Mouse (Mus musculus): Measurements from ENCODE around the gene Tagln. TPM values are rescaled to one million over a fixed set of nuclear protein-coding genes. Genes with fewer than 3 reads are reported as not detected.

Tagln gene
- not detected in 2 replicates for total RNA-seq (2017)

DNA sequence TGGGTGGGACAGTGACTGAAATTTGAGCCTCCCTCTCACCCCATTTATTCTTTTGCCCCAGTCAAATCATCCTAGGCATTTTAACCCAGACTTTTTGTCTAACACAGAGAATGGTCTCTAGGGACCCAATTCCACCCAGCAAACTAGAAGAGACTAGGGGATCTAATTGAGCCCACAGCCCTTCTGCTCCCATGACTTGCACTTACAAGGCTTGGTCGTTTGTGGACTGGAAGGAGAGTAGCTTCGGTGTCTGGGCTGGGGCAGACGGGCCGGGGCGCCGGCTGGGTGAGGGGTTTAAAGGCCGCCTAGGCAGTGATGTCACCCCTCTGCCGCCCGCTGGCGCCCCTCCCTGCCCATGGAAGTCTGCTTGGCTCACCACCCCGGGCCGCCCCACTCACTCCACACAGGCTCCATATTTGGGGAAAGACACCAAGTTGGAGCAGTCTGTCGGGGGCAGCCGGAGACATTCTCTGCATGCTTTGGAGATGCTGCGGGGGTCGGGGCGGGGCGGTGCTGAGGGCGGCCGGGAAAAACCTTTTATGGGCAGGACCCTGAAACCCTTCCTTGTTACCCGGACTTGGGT, at the start of gene Tagln:
Gene Tagln (minus strand): TSS at position 431 of the 583 bp plus-strand sequence.
- no peak for ATAC-seq (replicated peaks in 1 of 2; ENCODE audit: insufficient read depth in 1 of 2, low FRiP score in 2 of 2, low TSS enrichment in 1 of 2, low read depth in 1 of 2, poor library complexity in 2 of 2, severe bottlenecking in 2 of 2)

DNA sequence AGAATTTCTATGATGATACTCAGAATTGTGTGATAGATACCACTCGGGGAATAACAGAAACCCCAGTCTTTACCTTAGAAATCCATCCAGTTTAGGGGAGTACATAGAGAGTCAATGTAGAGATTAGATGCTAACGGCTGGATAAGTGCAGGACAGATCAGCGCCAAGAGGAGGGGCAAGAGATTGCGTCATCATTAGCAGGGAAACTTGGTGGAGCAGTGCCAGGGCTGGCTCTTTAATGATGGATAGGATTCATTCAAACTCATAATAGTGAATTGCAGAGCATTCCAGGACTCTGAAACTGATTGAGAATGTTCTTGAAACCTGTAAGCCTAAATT, 49.3 kb upstream of the Tagln start:
- ATAC-seq (replicated peaks in 1 of 2; ENCODE audit: insufficient read depth in 1 of 2, low FRiP score in 2 of 2, low TSS enrichment in 1 of 2, low read depth in 1 of 2, poor library complexity in 2 of 2, severe bottlenecking in 2 of 2), result peak in 1 of 2 experiments; percentile 40; a peak in 2 of 4 replicates

DNA sequence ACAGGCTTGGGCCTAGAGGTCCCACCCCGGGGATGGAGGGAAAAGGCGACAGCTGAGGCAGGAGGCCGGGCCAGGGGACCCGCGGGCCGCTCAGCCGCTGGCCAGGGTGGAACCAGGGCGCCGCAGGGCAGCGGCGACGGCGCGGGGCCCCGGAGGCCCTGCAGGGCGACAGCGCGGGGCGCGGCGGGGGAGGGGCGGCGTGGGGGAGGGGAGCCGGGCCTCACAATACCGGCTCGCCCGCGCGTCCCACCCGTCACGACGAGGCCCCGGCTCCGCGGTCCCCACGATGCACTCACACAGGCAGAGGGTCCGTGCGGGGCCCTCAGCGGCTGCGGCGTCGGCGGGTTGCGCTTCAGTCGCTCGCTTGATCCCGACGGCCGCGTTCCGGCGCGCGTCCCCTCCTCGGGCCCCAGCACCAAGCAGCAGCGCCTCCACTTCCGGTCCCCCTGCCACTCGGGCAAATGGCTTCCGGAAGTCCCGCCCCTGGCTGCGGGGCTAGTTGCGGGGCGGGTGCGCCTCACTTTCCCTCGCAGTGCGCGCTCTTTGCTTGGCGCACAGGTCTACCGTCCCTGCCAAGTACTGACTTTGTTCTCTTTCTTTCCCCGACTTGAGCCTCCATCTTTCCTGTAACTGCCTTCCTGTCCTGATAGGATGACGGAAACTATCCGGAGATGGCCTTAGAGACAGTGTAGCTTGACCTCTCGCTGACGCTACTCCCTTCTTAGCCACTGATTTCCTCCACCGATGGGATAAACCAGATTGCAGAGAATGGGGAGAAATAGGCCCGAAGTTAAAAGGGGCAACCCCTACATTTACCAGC, 48.8 kb upstream of the Tagln start:
- ATAC-seq (replicated peaks in 1 of 2; ENCODE audit: insufficient read depth in 1 of 2, low FRiP score in 2 of 2, low TSS enrichment in 1 of 2, low read depth in 1 of 2, poor library complexity in 2 of 2, severe bottlenecking in 2 of 2), result peak; percentile 58 to 85

DNA sequence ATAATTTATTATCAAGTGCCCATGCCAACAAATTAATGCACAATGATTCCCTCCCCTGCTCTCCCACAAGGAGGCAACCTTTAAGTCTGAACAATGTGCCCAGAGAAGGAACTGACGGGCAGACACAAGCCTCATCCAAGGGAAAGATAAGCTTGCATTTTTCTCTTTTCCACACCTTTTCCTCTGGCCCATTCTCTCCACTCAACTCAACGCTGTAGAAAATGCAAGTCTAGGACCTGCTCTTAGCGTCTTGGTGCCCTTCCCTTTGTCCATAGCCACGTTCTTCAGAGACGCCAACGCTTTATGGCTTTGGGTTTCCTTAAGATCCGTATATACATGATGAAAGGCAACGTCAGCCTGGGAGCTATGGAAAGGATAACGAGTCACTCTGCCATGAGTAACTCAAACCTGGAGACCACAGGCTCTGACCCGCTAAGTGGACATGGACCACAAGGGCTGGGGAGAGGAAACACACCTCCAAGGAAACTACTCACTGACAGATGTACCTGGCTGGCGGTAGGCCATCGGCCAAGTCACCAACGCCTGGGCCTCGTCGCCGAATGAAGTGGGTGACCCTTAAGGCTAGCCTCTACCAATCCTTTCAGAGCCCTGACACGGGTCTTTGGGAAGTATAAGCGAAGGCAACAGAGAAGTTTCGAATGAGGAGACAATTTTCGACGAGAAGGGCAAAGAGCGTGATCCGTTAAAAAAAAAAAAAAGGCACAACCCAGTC, 48.0 kb upstream of the Tagln start:
- peak in 1 of 2 experiments; percentile 18; a peak in 1 of 4 replicates for ATAC-seq (replicated peaks in 1 of 2; ENCODE audit: insufficient read depth in 1 of 2, low FRiP score in 2 of 2, low TSS enrichment in 1 of 2, low read depth in 1 of 2, poor library complexity in 2 of 2, severe bottlenecking in 2 of 2)

DNA sequence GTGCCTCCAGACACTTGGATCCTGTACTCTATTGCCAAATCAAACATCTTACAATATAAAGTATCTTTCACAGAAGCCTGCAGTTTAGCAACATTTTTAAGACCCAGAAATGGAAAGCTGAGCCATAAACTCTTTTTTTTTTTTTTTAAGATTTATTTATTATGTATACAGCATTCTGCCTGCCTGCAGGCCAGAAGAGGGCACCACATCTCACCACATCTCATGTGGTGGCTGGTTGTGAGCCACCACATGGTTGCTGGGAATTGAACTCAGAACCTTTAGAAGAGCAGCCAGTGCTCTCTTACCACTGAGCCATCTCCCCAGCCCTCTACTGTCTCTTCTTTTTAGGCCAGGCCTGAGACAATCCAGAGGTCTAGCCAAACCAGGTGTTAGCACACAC, 45.5 kb upstream of the Tagln start:
- ATAC-seq (replicated peaks in 1 of 2; ENCODE audit: insufficient read depth in 1 of 2, low FRiP score in 2 of 2, low TSS enrichment in 1 of 2, low read depth in 1 of 2, poor library complexity in 2 of 2, severe bottlenecking in 2 of 2), result no peak

DNA sequence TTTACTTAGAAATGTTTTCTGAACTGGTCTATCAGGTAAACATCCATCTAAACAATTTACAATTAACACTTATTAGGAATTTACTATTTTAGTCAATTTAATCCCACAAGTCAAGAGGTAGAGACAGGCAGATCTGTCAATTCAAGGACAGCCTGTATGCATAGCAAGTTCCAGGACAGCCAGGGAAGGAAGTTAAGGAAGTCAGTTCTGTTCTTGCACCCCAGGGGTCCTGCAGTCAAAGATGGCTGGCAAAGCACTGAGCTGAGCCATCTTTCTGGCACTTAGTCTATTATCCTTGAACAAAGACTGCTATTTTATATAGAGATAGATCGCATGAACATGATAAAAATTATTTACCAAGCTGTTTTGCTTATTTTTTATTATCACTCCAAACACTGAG, 44.8 kb upstream of the Tagln start:
- ATAC-seq (replicated peaks in 1 of 2; ENCODE audit: insufficient read depth in 1 of 2, low FRiP score in 2 of 2, low TSS enrichment in 1 of 2, low read depth in 1 of 2, poor library complexity in 2 of 2, severe bottlenecking in 2 of 2), result no peak

DNA sequence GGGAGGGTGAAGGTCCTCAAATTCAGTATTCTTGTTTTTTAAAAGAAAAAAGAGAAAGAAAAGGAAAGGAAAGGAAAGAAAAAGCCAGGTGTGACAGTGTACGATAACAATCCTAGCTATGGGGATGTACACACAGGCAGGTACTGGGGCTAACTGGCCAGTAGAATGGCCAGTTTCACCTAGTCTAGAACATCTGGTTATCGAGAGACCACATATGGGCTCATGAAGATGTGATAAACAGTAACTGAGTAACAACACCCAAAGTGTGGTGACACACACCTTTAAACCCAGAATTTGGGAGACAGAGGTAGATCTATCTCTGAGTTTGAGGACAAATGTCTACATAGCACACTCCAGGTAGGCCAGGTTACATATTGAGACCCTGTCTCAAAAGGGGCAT, 43.9 kb upstream of the Tagln start:
- no peak for ATAC-seq (replicated peaks in 1 of 2; ENCODE audit: insufficient read depth in 1 of 2, low FRiP score in 2 of 2, low TSS enrichment in 1 of 2, low read depth in 1 of 2, poor library complexity in 2 of 2, severe bottlenecking in 2 of 2)

DNA sequence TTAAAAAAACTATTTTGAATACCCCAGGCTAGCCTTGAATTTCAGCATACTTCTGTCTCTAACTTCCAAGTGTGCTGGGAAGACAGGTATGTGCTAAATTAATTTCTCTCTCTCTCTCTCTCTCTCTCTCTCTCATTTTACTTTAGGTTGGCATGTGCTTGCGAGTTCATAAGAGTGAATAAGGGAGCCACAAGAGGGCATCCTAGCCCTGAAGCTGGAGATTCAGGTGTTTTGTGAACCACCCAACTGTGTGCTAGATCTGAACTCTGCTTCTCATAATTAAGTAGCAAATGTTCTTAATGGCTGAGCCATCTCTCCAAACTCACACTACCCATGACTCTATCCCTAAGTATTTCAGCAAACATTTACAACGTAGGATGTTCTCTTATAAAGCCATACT, 41.0 kb upstream of the Tagln start:
- no peak for ATAC-seq (replicated peaks in 1 of 2; ENCODE audit: insufficient read depth in 1 of 2, low FRiP score in 2 of 2, low TSS enrichment in 1 of 2, low read depth in 1 of 2, poor library complexity in 2 of 2, severe bottlenecking in 2 of 2)

DNA sequence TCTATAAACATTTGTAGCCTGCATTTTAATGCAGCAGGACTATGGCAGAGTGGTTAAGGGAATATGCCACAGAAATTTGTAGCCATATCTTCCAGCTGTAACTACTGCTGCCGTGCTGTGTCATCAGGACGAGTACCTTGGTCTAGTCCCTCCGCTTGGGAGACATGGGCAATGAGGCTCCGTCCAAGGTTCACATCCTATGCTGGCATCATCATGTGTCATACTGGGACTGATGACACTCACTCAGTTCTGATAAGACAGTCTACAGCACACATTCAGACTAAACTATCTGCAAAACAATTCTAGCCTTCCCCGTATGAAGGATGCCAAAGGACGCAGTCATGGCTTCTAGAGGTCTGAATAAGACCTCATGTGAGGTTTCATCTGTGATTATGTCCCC, 27.7 kb upstream of the Tagln start:
- ATAC-seq (replicated peaks in 1 of 2; ENCODE audit: insufficient read depth in 1 of 2, low FRiP score in 2 of 2, low TSS enrichment in 1 of 2, low read depth in 1 of 2, poor library complexity in 2 of 2, severe bottlenecking in 2 of 2), result no peak

DNA sequence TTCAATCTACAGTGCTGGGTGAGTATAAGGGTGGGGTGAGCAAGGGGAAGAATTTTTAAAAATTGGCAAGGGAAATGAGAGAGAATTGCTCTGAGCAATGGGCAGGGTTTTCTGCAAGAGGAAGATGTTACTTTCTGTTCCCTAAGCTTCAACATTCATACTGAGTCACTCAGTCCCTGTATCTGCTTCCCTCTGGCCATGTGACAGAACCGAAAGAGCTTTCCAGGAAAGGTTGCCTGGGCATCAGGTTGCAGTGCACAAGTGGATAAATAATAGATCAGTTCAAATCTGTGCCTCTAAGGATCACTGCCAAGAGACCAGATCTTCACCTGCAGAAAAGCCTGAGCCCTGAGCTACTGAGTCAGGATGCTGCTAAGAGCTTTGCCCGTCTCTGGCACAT, 26.0 kb upstream of the Tagln start:
- no peak for ATAC-seq (replicated peaks in 1 of 2; ENCODE audit: insufficient read depth in 1 of 2, low FRiP score in 2 of 2, low TSS enrichment in 1 of 2, low read depth in 1 of 2, poor library complexity in 2 of 2, severe bottlenecking in 2 of 2)

DNA sequence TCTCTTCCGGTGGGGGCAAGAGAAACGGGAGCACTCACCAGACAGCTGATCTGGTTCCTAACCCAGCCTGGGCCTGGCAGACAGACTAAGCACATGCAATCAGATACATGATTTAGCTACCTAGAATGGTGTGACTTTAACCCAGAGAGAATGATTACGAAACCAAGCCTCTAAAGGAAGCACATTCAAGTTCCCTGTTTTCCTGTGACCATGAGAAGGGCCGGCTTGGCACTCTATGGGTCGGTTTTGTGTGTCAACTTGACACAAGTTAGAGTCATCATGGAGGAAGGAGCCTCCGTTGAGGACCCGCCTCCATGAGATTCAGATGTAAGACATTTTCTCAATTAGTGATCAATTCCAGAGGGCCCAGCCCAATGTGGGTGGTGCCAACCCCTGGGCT, 23.8 kb upstream of the Tagln start:
- peak; percentile 50 to 63; a peak in 2 of 4 replicates for ATAC-seq (replicated peaks in 1 of 2; ENCODE audit: insufficient read depth in 1 of 2, low FRiP score in 2 of 2, low TSS enrichment in 1 of 2, low read depth in 1 of 2, poor library complexity in 2 of 2, severe bottlenecking in 2 of 2)

DNA sequence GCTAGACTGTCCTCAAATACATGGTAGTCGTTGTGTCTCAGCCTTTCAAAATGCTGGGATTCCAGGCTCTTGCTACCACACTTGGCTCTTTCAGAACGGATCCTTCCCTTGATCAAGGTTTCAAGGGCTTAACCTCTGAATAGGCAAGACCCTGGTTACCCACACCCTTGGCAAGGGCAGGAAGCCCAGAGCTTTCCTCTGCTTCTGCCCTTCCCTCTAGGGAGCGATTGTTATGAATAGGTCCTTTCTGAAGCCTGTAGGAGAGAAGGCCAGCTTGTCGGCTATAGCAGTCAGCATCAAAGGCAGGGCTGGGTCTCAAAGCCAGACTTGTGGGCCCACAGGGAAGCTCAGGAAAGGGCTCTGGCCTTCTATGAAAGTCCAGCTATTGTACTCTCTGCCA, 23.0 kb upstream of the Tagln start:
- ATAC-seq (replicated peaks in 1 of 2; ENCODE audit: insufficient read depth in 1 of 2, low FRiP score in 2 of 2, low TSS enrichment in 1 of 2, low read depth in 1 of 2, poor library complexity in 2 of 2, severe bottlenecking in 2 of 2), result no peak

DNA sequence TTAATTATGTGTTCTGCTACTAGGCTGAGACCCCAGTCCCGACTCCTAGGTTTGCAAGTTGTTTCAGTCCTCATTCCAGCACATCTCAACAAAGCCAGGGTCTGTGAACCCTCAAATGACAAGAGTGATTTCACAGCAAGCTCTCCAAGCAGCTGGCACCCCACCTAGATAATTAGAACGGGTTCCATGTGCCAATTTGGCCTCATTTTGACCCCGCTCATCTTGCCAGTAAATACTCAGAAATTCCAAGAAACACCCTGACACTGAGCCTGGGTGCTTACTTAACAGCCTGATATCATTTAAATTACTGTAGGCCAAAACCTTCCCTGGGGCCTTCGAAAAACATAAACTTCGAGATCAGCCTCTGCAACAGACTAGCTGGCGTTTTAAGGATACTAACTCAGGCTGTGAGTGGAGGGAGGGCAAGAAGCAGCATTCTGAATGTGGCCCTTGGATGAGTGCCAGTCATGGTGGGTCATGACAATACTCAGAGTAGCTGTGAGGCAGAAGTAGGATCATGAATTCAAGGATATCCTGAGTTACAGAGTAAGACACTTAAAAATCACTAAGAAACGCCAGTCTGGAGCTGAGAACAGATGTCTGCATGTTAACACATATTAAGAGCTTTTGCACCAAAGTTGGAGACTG, 22.3 kb upstream of the Tagln start:
- no peak for ATAC-seq (replicated peaks in 1 of 2; ENCODE audit: insufficient read depth in 1 of 2, low FRiP score in 2 of 2, low TSS enrichment in 1 of 2, low read depth in 1 of 2, poor library complexity in 2 of 2, severe bottlenecking in 2 of 2)

DNA sequence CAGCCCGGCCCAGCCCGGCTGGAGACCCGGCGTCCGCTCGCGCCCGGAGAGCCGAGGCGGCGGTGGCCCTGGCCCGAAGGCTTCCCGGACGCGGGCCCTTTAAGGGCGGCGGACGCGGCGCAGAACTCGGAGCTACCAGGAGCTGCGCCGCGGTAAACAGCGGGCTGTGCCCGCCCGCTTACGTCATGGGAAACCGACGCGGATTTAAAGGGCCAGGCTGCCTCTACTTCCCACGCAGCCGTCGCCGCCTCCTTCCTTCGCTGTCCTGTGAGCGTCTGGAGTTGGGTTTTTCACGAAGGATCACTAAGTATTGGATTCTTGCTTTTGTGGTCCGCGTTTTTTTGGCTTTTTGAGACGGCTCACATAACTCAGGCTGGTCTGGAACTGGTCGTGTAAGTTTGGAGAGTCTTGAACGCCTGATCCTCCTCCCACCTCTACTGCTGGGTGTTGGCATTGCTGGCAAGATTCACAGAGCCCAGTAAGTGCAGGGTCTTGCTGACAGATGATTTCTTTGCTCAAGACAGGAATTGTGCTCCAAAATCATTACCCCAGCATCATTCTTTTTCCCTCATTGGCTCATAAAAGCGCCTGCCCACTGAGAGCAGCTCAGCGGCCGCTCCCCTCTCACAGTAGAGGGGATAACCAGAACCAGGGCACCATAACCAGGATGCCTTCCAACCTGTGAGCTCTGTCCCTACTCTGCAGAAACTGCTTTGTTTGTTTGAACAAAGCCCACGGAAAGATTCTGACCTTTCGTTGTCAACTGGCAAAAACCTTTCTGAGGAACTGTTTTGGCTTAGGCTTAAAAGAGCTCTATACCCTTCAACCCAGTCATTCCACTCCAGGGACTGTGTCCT, 19.5 kb upstream of the Tagln start, which contains the start of gene Sidt2:
Gene Sidt2 (minus strand): TSS at position 152 of the 857 bp plus-strand sequence.
- ATAC-seq (replicated peaks in 1 of 2; ENCODE audit: insufficient read depth in 1 of 2, low FRiP score in 2 of 2, low TSS enrichment in 1 of 2, low read depth in 1 of 2, poor library complexity in 2 of 2, severe bottlenecking in 2 of 2), result peak; percentile 82 to 87

DNA sequence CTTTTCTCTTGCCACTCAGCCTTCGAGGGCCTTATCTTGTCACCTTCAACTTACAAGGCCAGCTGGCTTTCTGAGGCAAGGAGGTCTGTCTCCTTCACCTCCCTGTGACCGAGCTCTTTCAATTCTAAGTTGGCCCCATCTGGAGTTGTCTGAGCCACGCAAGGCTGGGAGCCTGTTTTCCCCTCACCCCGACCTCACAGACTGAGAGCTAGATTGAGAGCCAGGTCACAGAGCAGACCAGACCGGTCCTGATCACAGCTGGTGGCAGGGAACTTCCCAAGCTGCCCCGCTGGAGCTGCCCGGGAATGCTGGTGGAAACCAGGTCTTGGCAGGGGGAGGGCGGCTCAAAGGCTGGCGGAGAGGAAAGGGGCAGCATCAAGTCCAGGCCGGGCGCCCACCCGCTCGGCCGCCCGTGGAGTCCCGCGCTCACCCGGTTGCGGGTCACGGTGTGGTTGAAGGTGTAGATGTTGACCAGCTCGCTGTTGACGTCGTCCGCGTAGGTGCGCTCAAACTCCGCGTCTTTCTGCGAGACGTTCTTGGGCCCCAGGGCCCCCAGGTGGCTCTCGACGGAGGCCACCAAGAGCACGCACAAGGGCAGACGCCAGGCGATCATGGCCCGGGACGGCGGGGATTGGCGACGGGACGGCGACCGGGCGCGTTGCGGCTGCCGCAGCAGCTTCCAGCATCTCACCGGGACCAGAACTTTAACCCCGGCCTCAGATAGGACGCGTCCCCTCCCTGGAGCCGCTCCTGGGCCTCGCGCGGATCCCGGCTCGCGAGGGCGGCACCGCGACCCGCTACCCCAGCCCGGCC, 18.6 kb upstream of the Tagln start:
- ATAC-seq (replicated peaks in 1 of 2; ENCODE audit: insufficient read depth in 1 of 2, low FRiP score in 2 of 2, low TSS enrichment in 1 of 2, low read depth in 1 of 2, poor library complexity in 2 of 2, severe bottlenecking in 2 of 2), result peak in 1 of 2 experiments; percentile 25; a peak in 1 of 4 replicates
